Mouse (Mus musculus) midbrain, embryonic 16.5 days (tissue): ENCODE results near the gene Mycn. TPM values are rescaled to one million over a fixed set of nuclear protein-coding genes. Genes with fewer than 3 reads are reported as not detected.

Experiments used
- ATAC-seq: fragments of 200-750 bp; cut with Nextera tagmentation; 2 replicates; pipeline ENCODE4 v1.8.0; 2017; ENCODE audit warnings: moderate TSS enrichment
- H3K27ac ChIP-seq: fragments of 300-500 bp; sonication (generic); 2 replicates; pipeline ENCODE4 v1.5.1; 2014; ENCODE audit warnings: mild to moderate bottlenecking, low read length, mixed read lengths
- H3K27me3 ChIP-seq: fragments of 300-500 bp; sonication (generic); 2 replicates; pipeline ENCODE4 v1.6.1; 2014; ENCODE audit warnings: low read depth, low read length, mixed read lengths; ENCODE audit not compliant: control insufficient read depth, insufficient read depth
- H3K36me3 ChIP-seq: fragments of 300-500 bp; sonication (generic); 2 replicates; pipeline ENCODE4 v1.6.1; 2014; ENCODE audit warnings: mild to moderate bottlenecking, low read length, moderate library complexity, mixed read lengths; ENCODE audit not compliant: control insufficient read depth, insufficient read depth
- H3K4me1 ChIP-seq: fragments of 300-500 bp; sonication (generic); 2 replicates; pipeline ENCODE4 v1.6.1; 2014; ENCODE audit warnings: mild to moderate bottlenecking, low read length, mixed read lengths; ENCODE audit not compliant: control insufficient read depth, insufficient read depth
- H3K4me2 ChIP-seq: fragments of 300-500 bp; sonication (generic); 2 replicates; pipeline ENCODE4 v1.6.1; 2014; ENCODE audit warnings: mild to moderate bottlenecking, low read length, mixed read lengths
- H3K4me3 ChIP-seq: fragments of 300-500 bp; sonication (generic); 2 replicates; pipeline ENCODE4 v1.5.1; 2014; ENCODE audit warnings: low read depth, mild to moderate bottlenecking, low read length, moderate library complexity, mixed read lengths
- H3K9ac ChIP-seq: fragments of 300-500 bp; sonication (generic); 2 replicates; pipeline ENCODE4 v1.6.1; 2014; ENCODE audit warnings: low read depth, low read length, mixed read lengths
- H3K9me3 ChIP-seq: fragments of 300-500 bp; sonication (generic); replicated peaks from 2 replicates; pipeline ENCODE4 v1.6.1; 2014; ENCODE audit warnings: mild to moderate bottlenecking, low read length, mixed read lengths; ENCODE audit not compliant: control insufficient read depth, poor library complexity, severe bottlenecking
- WGBS: fragments of 180-500 bp; shearing (Covaris S2); extraction: QIAGEN DNeasy Blood & Tissue Kit; methylation state at CpG from one replicate; pipeline ENCODE4 v1.1.7; 2014; 5-methylcytosine and 5-hydroxymethylcytosine counted together
- polyA plus RNA-seq: library from polyadenylated mRNA; unstranded; fragments of >200 nt; fragmentation: Nextera tagmentation; extraction: Ambion mirVana; gene quantifications from 2 replicates; pipeline ENCODE4 v1.2.1, GENCODE M21; 2015

Mycn gene
- polyA plus RNA-seq, 1 experiment from 2014 or later: 56.2 TPM

- no peaks in the 10 kb centered on the region; the same call in 1 of the 2 replicates for H3K4me1 ChIP-seq
- no peak for ATAC-seq
- WGBS: 12% methylated on average over 6 of the region's 6 CpGs
- H3K36me3 ChIP-seq: no peaks in the 10 kb centered on the region; the same call in 1 of the 2 replicates
- H3K9me3 ChIP-seq: no peaks in the 10 kb centered on the region
- no peaks in the 10 kb centered on the region for H3K27me3 ChIP-seq
- no peak overlapping the region for H3K4me3 ChIP-seq
- H3K27ac ChIP-seq: no peak overlapping the region
- no peak overlapping the region for H3K9ac ChIP-seq
- H3K4me2 ChIP-seq: no peak overlapping the region
Measured at GRCm38 (mm10) chr12:12943288-12943687, 1.6 kb upstream of the Mycn start.

- H3K27ac ChIP-seq: peak overlapping the region; percentile 97
- no peaks in the 10 kb centered on the region for H3K27me3 ChIP-seq
- H3K4me2 ChIP-seq: peak overlapping the region; percentile 90
- peaks cover 4% of the 10 kb centered on the region for H3K4me1 ChIP-seq
- peak overlapping the region; percentile 73 for H3K4me3 ChIP-seq
- no peaks in the 10 kb centered on the region; the same call in 1 of the 2 replicates for H3K36me3 ChIP-seq
- under 1% methylated on average over 47 of the region's 47 CpGs for WGBS
- H3K9me3 ChIP-seq: no peaks in the 10 kb centered on the region
- H3K9ac ChIP-seq: peak overlapping the region; percentile 94
- peak; percentile 79 for ATAC-seq
Measured at GRCm38 (mm10) chr12:12942364-12943050, 793 bp upstream of the Mycn start.

GRCm38 (mm10) chr12:12941129-12941504, 597 bp downstream of the Mycn start:
- H3K4me3 ChIP-seq: peak overlapping the region; percentile 73
- peak; percentile 1 for ATAC-seq
- H3K27me3 ChIP-seq: no peaks in the 10 kb centered on the region
- peaks cover 10% of the 10 kb centered on the region for H3K36me3 ChIP-seq
- H3K4me2 ChIP-seq: peak overlapping the region; percentile 90
- no peaks in the 10 kb centered on the region for H3K9me3 ChIP-seq
- H3K27ac ChIP-seq: peak overlapping the region; percentile 97
- H3K9ac ChIP-seq: peak overlapping the region; percentile 94
- peaks cover 11% of the 10 kb centered on the region for H3K4me1 ChIP-seq
- 0% methylated on average over 20 of the region's 20 CpGs for WGBS

GRCm38 (mm10) chr12:12940466-12941128, 1.1 kb downstream of the Mycn start:
- ATAC-seq: peak; percentile 1; the same call in 1 of the 2 replicates
- Histone ChIP-seq H3K4me2 (peak overlapping the region; percentile 90), H3K36me3 (peaks cover 12% of the 10 kb centered on the region), H3K9me3 (no peaks in the 10 kb centered on the region), H3K27me3 (no peaks in the 10 kb centered on the region), H3K9ac (peak overlapping the region; percentile 94), H3K4me3 (peak overlapping the region; percentile 73), H3K4me1 (peaks cover 11% of the 10 kb centered on the region), H3K27ac (peak overlapping the region; percentile 97)
- WGBS: under 1% methylated on average over 13 of the region's 13 CpGs

- no peaks in the 10 kb centered on the region for H3K27me3 ChIP-seq
- peak overlapping the region; percentile 97 for H3K27ac ChIP-seq
- no peaks in the 10 kb centered on the region for H3K9me3 ChIP-seq
- ATAC-seq: no peak
- peak overlapping the region; percentile 73 for H3K4me3 ChIP-seq
- 1% methylated on average over 69 of the region's 69 CpGs for WGBS
- H3K9ac ChIP-seq: peak overlapping the region; percentile 94
- peak overlapping the region; percentile 90 for H3K4me2 ChIP-seq
- H3K4me1 ChIP-seq: peaks cover 11% of the 10 kb centered on the region
- H3K36me3 ChIP-seq: peaks cover 17% of the 10 kb centered on the region
Measured at GRCm38 (mm10) chr12:12939581-12940465, 1.9 kb downstream of the Mycn start.

GRCm38 (mm10) chr12:12938850-12939249, 2.9 kb downstream of the Mycn start:
- Histone ChIP-seq H3K4me3 (peak overlapping the region; percentile 73), H3K9me3 (no peaks in the 10 kb centered on the region), H3K27me3 (no peaks in the 10 kb centered on the region), H3K4me1 (peaks cover 11% of the 10 kb centered on the region), H3K36me3 (peaks cover 17% of the 10 kb centered on the region), H3K9ac (peak overlapping the region; percentile 94), H3K4me2 (peak overlapping the region; percentile 90), H3K27ac (peak overlapping the region; percentile 80)
- WGBS: 0% methylated on average over 12 of the region's 12 CpGs
- ATAC-seq: 0 out of 2 replicates have a peak, but pooled peaks have one; percentile 1

- peak overlapping the region; percentile 94 for H3K9ac ChIP-seq
- WGBS: under 1% methylated on average over 7 of the region's 7 CpGs
- peak overlapping the region; percentile 80 for H3K27ac ChIP-seq
- ATAC-seq: no peak
- no peaks in the 10 kb centered on the region for H3K27me3 ChIP-seq
- peaks cover 11% of the 10 kb centered on the region for H3K4me1 ChIP-seq
- H3K9me3 ChIP-seq: no peaks in the 10 kb centered on the region
- peak overlapping the region; percentile 90 for H3K4me2 ChIP-seq
- peak overlapping the region; percentile 73 for H3K4me3 ChIP-seq
- H3K36me3 ChIP-seq: peaks cover 17% of the 10 kb centered on the region
Measured at GRCm38 (mm10) chr12:12938361-12938760, 3.4 kb downstream of the Mycn start.

- Histone ChIP-seq H3K4me3 (peak overlapping the region; percentile 73), H3K36me3 (peaks cover 17% of the 10 kb centered on the region), H3K27me3 (no peaks in the 10 kb centered on the region), H3K4me2 (peak overlapping the region; percentile 90), H3K4me1 (peaks cover 11% of the 10 kb centered on the region), H3K9ac (peak overlapping the region; percentile 94), H3K27ac (peak overlapping the region; percentile 80), H3K9me3 (no peaks in the 10 kb centered on the region)
- ATAC-seq: no peak
- WGBS: 8% methylated on average over 9 of the region's 9 CpGs
Measured at GRCm38 (mm10) chr12:12937746-12938145, 4.0 kb downstream of the Mycn start.
